Mouse (Mus musculus) thymus, adult 2 months (tissue): ENCODE measurements at regions not wholly inside any gene's neighbourhood (a gene's known extent, or its start where the extent isn't known, plus 50 kb on each side); places are given as distances from the start of the nearest gene placed in this dataset.

Experiments used
- CTCF ChIP-seq: fragments of 200-500 bp; IDR thresholded peaks from 2 replicates; pipeline ENCODE4 v1.5.1; 2012; ENCODE audit warnings: mild to moderate bottlenecking, control low read depth, low read length, moderate library complexity, borderline replicate concordance; ENCODE audit not compliant: control insufficient read depth, poor library complexity, insufficient read depth; ENCODE audit errors: extremely low read depth
- POLR2A ChIP-seq: fragments of 200-500 bp; IDR thresholded peaks from 2 replicates; pipeline ENCODE4 v1.6.1; 2012; ENCODE audit warnings: mild to moderate bottlenecking, low read length, control low read depth, moderate library complexity; ENCODE audit not compliant: control insufficient read depth, poor library complexity, insufficient read depth; ENCODE audit errors: extremely low read depth

GRCm38 (mm10) chr13:71657898-71658297 lies 305.6 kb downstream of the Irx1 start:
- no peak for TF ChIP-seq CTCF
- no peak for TF ChIP-seq POLR2A
